Mouse (Mus musculus) testis, adult 2 months (tissue): ENCODE data around the gene Fbxo17.
A peak's percentile ranks its signal among the peaks of the same experiment; 100 is the strongest.

Source experiments
- CTCF ChIP-seq: fragments of 200-500 bp; IDR thresholded peaks from 2 replicates; pipeline ENCODE4 v1.5.1; 2012; ENCODE audit warnings: low read depth, mild to moderate bottlenecking, inconsistent platforms, low read length, moderate library complexity; ENCODE audit not compliant: control insufficient read depth, insufficient read depth, insufficient replicate concordance
- POLR2A ChIP-seq: fragments of 200-500 bp; IDR thresholded peaks from 2 replicates; pipeline ENCODE4 v1.6.1; 2012; ENCODE audit warnings: low read depth, mild to moderate bottlenecking, inconsistent platforms, low read length, moderate library complexity; ENCODE audit not compliant: control insufficient read depth

GRCm38 (mm10) chr7:28780067-28780658 is 63.6 kb downstream of the Fbxo17 start:
- TF ChIP-seq CTCF (peak; percentile 56; the same call in 1 of the 2 replicates), POLR2A (no peak)
